Mouse (Mus musculus) lung, postnatal 0 days (tissue): ENCODE data around the gene Fam135a.

Experiments used
- CTCF ChIP-seq: IDR thresholded peaks from 2 replicates; pipeline ENCODE4 v1.5.1; 2016; ENCODE audit warnings: antibody characterized with exemption, mild to moderate bottlenecking
- EP300 ChIP-seq: IDR thresholded peaks from 2 replicates; pipeline ENCODE4 v1.6.1; 2016; ENCODE audit warnings: antibody characterized with exemption, mild to moderate bottlenecking, control low read depth

DNA sequence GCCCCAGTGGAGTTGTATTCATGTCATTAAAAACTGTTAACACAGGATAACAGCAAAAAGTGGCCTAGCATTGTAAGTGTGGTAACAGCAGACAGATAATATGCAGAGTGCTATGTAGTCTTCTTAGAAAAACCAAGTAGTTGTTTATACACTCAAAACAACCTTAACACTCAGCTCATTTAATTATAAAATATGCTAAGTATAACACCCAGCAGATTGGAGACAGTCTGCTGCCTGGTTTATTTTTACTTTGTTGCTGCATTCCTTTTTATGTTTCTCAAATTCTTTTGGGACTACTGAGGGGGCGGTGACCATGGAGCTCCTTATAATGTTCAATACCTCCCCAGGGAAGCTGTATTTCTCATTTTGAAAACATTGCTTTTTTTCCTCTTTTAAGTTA is 22.4 kb upstream of the Fam135a start:
- TF ChIP-seq CTCF (no peak), EP300 (no peak)
